Mouse (Mus musculus) midbrain, embryonic 16.5 days (tissue): Measurements from ENCODE around the gene Rpl9-ps1. TPM values are rescaled to one million over a fixed set of nuclear protein-coding genes. Genes with fewer than 3 reads are reported as not detected.

Experiments used
- ATAC-seq: fragments of 200-750 bp; cut with Nextera tagmentation; 2 replicates; pipeline ENCODE4 v1.8.0; 2017; ENCODE audit warnings: moderate TSS enrichment
- H3K27ac ChIP-seq: fragments of 300-500 bp; sonication (generic); 2 replicates; pipeline ENCODE4 v1.5.1; 2014; ENCODE audit warnings: mild to moderate bottlenecking, low read length, mixed read lengths
- H3K27me3 ChIP-seq: fragments of 300-500 bp; sonication (generic); 2 replicates; pipeline ENCODE4 v1.6.1; 2014; ENCODE audit warnings: low read depth, low read length, mixed read lengths; ENCODE audit not compliant: control insufficient read depth, insufficient read depth
- H3K36me3 ChIP-seq: fragments of 300-500 bp; sonication (generic); 2 replicates; pipeline ENCODE4 v1.6.1; 2014; ENCODE audit warnings: mild to moderate bottlenecking, low read length, moderate library complexity, mixed read lengths; ENCODE audit not compliant: control insufficient read depth, insufficient read depth
- H3K4me1 ChIP-seq: fragments of 300-500 bp; sonication (generic); 2 replicates; pipeline ENCODE4 v1.6.1; 2014; ENCODE audit warnings: mild to moderate bottlenecking, low read length, mixed read lengths; ENCODE audit not compliant: control insufficient read depth, insufficient read depth
- H3K4me2 ChIP-seq: fragments of 300-500 bp; sonication (generic); 2 replicates; pipeline ENCODE4 v1.6.1; 2014; ENCODE audit warnings: mild to moderate bottlenecking, low read length, mixed read lengths
- H3K4me3 ChIP-seq: fragments of 300-500 bp; sonication (generic); 2 replicates; pipeline ENCODE4 v1.5.1; 2014; ENCODE audit warnings: low read depth, mild to moderate bottlenecking, low read length, moderate library complexity, mixed read lengths
- H3K9ac ChIP-seq: fragments of 300-500 bp; sonication (generic); 2 replicates; pipeline ENCODE4 v1.6.1; 2014; ENCODE audit warnings: low read depth, low read length, mixed read lengths
- H3K9me3 ChIP-seq: fragments of 300-500 bp; sonication (generic); replicated peaks from 2 replicates; pipeline ENCODE4 v1.6.1; 2014; ENCODE audit warnings: mild to moderate bottlenecking, low read length, mixed read lengths; ENCODE audit not compliant: control insufficient read depth, poor library complexity, severe bottlenecking
- WGBS: fragments of 180-500 bp; shearing (Covaris S2); extraction: QIAGEN DNeasy Blood & Tissue Kit; methylation state at CpG from one replicate; pipeline ENCODE4 v1.1.7; 2014; 5-methylcytosine and 5-hydroxymethylcytosine counted together
- polyA plus RNA-seq: library from polyadenylated mRNA; unstranded; fragments of >200 nt; fragmentation: Nextera tagmentation; extraction: Ambion mirVana; gene quantifications from 2 replicates; pipeline ENCODE4 v1.2.1, GENCODE M21; 2015

The Rpl9-ps1 gene
- polyA plus RNA-seq, 1 experiment from 2014 or later = not detected

GRCm38 (mm10) chr11:83654606-83655005, 9.2 kb upstream of the Rpl9-ps1 start:
- no peak overlapping the region for H3K4me2 ChIP-seq
- H3K9me3 ChIP-seq = no peaks in the 10 kb centered on the region
- H3K4me3 ChIP-seq = no peak overlapping the region
- no peaks in the 10 kb centered on the region for H3K27me3 ChIP-seq
- H3K4me1 ChIP-seq = no peaks in the 10 kb centered on the region
- H3K9ac ChIP-seq = no peak overlapping the region
- no peaks in the 10 kb centered on the region for H3K36me3 ChIP-seq
- WGBS = 90% methylated on average over 8 of the region's 8 CpGs
- ATAC-seq = no peak
- no peak overlapping the region for H3K27ac ChIP-seq

- Histone ChIP-seq H3K27me3 (no peaks in the 10 kb centered on the region), H3K4me2 (no peak within 1 kb of the TSS), H3K27ac (no peak within 1 kb of the TSS), H3K4me3 (no peak within 1 kb of the TSS), H3K36me3 (no peaks in the 10 kb centered on the region), H3K4me1 (no peaks in the 10 kb centered on the region), H3K9ac (no peak within 1 kb of the TSS), H3K9me3 (no peaks in the 10 kb centered on the region; the same call in 1 of the 2 replicates)
- no peak for ATAC-seq
- 84% methylated on average over 8 of the region's 8 CpGs for WGBS
These were observed 4.0 kb upstream of the Rpl9-ps1 start, which contains the start of gene Ccl3 for GRCm38 (mm10) chr11:83649305-83649841. Gene Ccl3 (minus strand): TSS chr11:83649355.

- no peaks in the 10 kb centered on the region for H3K36me3 ChIP-seq
- no peaks in the 10 kb centered on the region for H3K4me1 ChIP-seq
- H3K4me3 ChIP-seq = no peak overlapping the region
- no peak overlapping the region for H3K27ac ChIP-seq
- 95% methylated on average over 6 of the region's 6 CpGs for WGBS
- no peak overlapping the region for H3K4me2 ChIP-seq
- H3K9me3 ChIP-seq = no peaks in the 10 kb centered on the region; the same call in 1 of the 2 replicates
- no peak for ATAC-seq
- H3K27me3 ChIP-seq = no peaks in the 10 kb centered on the region
- no peak overlapping the region for H3K9ac ChIP-seq
These were observed 1.1 kb upstream of the Rpl9-ps1 start for GRCm38 (mm10) chr11:83646356-83647149.

GRCm38 (mm10) chr11:83641216-83641615, 4.2 kb downstream of the Rpl9-ps1 start:
- Histone ChIP-seq H3K27me3 (no peaks in the 10 kb centered on the region), H3K27ac (no peak overlapping the region), H3K36me3 (no peaks in the 10 kb centered on the region), H3K9ac (no peak overlapping the region), H3K4me3 (no peak overlapping the region), H3K9me3 (no peaks in the 10 kb centered on the region; the same call in 1 of the 2 replicates), H3K4me1 (no peaks in the 10 kb centered on the region), H3K4me2 (no peak overlapping the region)
- 92% methylated on average over 2 of the region's 2 CpGs for WGBS
- no peak for ATAC-seq

GRCm38 (mm10) chr11:83640141-83640540, 5.3 kb downstream of the Rpl9-ps1 start:
- H3K4me3 ChIP-seq = no peak overlapping the region
- H3K9me3 ChIP-seq = no peaks in the 10 kb centered on the region
- no peaks in the 10 kb centered on the region for H3K36me3 ChIP-seq
- no peak for ATAC-seq
- H3K27me3 ChIP-seq = no peaks in the 10 kb centered on the region
- no peak overlapping the region for H3K4me2 ChIP-seq
- H3K9ac ChIP-seq = no peak overlapping the region
- H3K4me1 ChIP-seq = no peaks in the 10 kb centered on the region
- 91% methylated on average over 5 of the region's 5 CpGs for WGBS
- no peak overlapping the region for H3K27ac ChIP-seq

GRCm38 (mm10) chr11:83639533-83639932, 5.9 kb downstream of the Rpl9-ps1 start:
- Histone ChIP-seq H3K27me3 (no peaks in the 10 kb centered on the region), H3K4me1 (no peaks in the 10 kb centered on the region), H3K9me3 (no peaks in the 10 kb centered on the region), H3K27ac (no peak overlapping the region), H3K9ac (no peak overlapping the region), H3K36me3 (no peaks in the 10 kb centered on the region), H3K4me2 (no peak overlapping the region), H3K4me3 (no peak overlapping the region)
- WGBS = 72% methylated on average over 3 of the region's 3 CpGs
- ATAC-seq = no peak

- no peak for ATAC-seq
- no peak overlapping the region for H3K4me2 ChIP-seq
- H3K9ac ChIP-seq = no peak overlapping the region
- H3K9me3 ChIP-seq = no peaks in the 10 kb centered on the region
- WGBS = 57% methylated on average over 2 of the region's 2 CpGs
- H3K27ac ChIP-seq = no peak overlapping the region
- no peaks in the 10 kb centered on the region for H3K36me3 ChIP-seq
- 0 out of 2 replicates have a peak, but pooled peaks cover 3% of the 10 kb centered on the region for H3K4me1 ChIP-seq
- H3K27me3 ChIP-seq = no peaks in the 10 kb centered on the region
- no peak overlapping the region for H3K4me3 ChIP-seq
These were observed 6.5 kb downstream of the Rpl9-ps1 start for GRCm38 (mm10) chr11:83638934-83639333.

GRCm38 (mm10) chr11:83636742-83637235, 8.6 kb downstream of the Rpl9-ps1 start:
- Histone ChIP-seq H3K9ac (no peak overlapping the region), H3K27ac (no peak overlapping the region), H3K4me3 (no peak overlapping the region), H3K9me3 (no peaks in the 10 kb centered on the region), H3K27me3 (no peaks in the 10 kb centered on the region), H3K36me3 (no peaks in the 10 kb centered on the region), H3K4me1 (0 out of 2 replicates have a peak, but pooled peaks cover 3% of the 10 kb centered on the region), H3K4me2 (no peak overlapping the region)
- no peak for ATAC-seq
- WGBS = 86% methylated on average over 1 of the region's 1 CpGs

GRCm38 (mm10) chr11:83634898-83635297, 10.5 kb downstream of the Rpl9-ps1 start:
- no peak for ATAC-seq
- H3K9me3 ChIP-seq = no peaks in the 10 kb centered on the region
- no peak overlapping the region for H3K9ac ChIP-seq
- no peak overlapping the region for H3K27ac ChIP-seq
- H3K4me3 ChIP-seq = no peak overlapping the region
- H3K4me2 ChIP-seq = no peak overlapping the region
- H3K27me3 ChIP-seq = no peaks in the 10 kb centered on the region
- 0 out of 2 replicates have a peak, but pooled peaks cover 3% of the 10 kb centered on the region for H3K4me1 ChIP-seq
- 94% methylated on average over 2 of the region's 2 CpGs for WGBS
- H3K36me3 ChIP-seq = no peaks in the 10 kb centered on the region
